Comparison of ENCODE assay signal across 14 mouse cellular contexts in the genomic region with DNA sequence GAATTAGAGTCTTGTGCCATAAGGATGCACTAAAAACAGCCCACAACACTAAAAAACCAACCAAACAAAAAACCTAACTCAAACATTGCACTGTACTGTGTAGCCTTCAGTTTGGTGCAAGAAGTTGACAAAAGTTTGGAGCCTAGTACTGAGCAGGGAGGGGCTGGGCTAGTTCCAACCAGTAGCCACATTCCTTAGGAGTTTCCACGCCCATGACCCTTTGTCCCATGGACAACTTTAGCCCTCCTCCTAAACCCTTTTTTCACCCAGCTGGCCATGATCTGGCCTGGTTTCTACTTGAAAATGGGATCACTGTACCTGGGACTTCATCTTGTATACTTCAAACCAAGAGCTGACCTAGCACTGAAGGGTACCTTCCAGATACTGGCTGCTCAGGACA. TPM values are rescaled to one million over a fixed set of nuclear protein-coding genes. Genes with fewer than 3 reads are reported as not detected.
DNase-seq lines count a peak whose midpoint lies in the region; ATAC-seq and TF ChIP-seq lines count a peak whose summit lies in the region.
"Had no signal": no experiment of that assay in that cellular context is flagged by ENCODE, and none has a peak within 500 bp of the region (broad histone marks: within the 10 kb centered on the region; RNA-seq: fewer than 3 reads in every experiment).

No protein-coding gene starts in this region.

- H3K4me2 ChIP-seq in forebrain, embryonic 15.5 days (replicated peaks) = no peak overlapping the region
- H3K4me2 ChIP-seq: embryonic facial prominence, embryonic 12.5 days; midbrain, embryonic 11.5 days; neural tube, embryonic 15.5 days had no signal

- H3K27me3 ChIP-seq in forebrain, embryonic 10.5 days (ENCODE audit: poor library complexity, severe bottlenecking) = no peaks in the 10 kb centered on the region
- H3K27me3 ChIP-seq in forebrain, embryonic 15.5 days = no peaks in the 10 kb centered on the region
- H3K27me3 ChIP-seq in kidney, adult 2 months (replicated peaks; ENCODE audit: control insufficient read depth, insufficient read depth, low read length) = no peaks in the 10 kb centered on the region
- H3K27me3 ChIP-seq: embryonic facial prominence, embryonic 12.5 days; neural tube, embryonic 15.5 days had no signal

- peaks cover 41% of the 10 kb centered on the region for H3K36me3 ChIP-seq in forebrain, embryonic 10.5 days (replicated peaks)
- H3K36me3 ChIP-seq in forebrain, embryonic 15.5 days = no peaks in the 10 kb centered on the region
- H3K36me3 ChIP-seq in kidney, adult 2 months (ENCODE audit: control insufficient read depth, insufficient read depth, low read length) = no peaks in the 10 kb centered on the region
- H3K36me3 ChIP-seq: embryonic facial prominence, embryonic 12.5 days had no signal

- ATAC-seq in forebrain, embryonic 15.5 days (replicated peaks) = no peak

- H3K27ac ChIP-seq in forebrain, embryonic 10.5 days = 0 out of 2 replicates have a peak overlapping the region, but pooled peaks have one; percentile 3
- H3K27ac ChIP-seq in forebrain, embryonic 15.5 days (replicated peaks) = no peak overlapping the region
- peak overlapping the region; percentile 54 for H3K27ac ChIP-seq in kidney, adult 2 months (ENCODE audit: insufficient read depth, low read depth, low read length)
- H3K27ac ChIP-seq: embryonic facial prominence, embryonic 12.5 days; neural tube, embryonic 15.5 days had no signal

- no peak overlapping the region for H3K4me3 ChIP-seq in forebrain, embryonic 10.5 days
- no peak overlapping the region for H3K4me3 ChIP-seq in forebrain, embryonic 15.5 days
- H3K4me3 ChIP-seq in kidney, adult 2 months (ENCODE audit: insufficient read depth, low read depth, low read length) = no peak overlapping the region
- H3K4me3 ChIP-seq: embryonic facial prominence, embryonic 12.5 days; neural tube, embryonic 15.5 days had no signal

- H3K9ac ChIP-seq in forebrain, embryonic 15.5 days (replicated peaks) = no peak overlapping the region
- H3K9ac ChIP-seq: embryonic facial prominence, embryonic 12.5 days; neural tube, embryonic 15.5 days had no signal

- TF ChIP-seq POLR2A in kidney, adult 2 months (IDR thresholded peaks at IDR 0.05; ENCODE audit: low read depth, low read length) = no peak

- TF ChIP-seq CTCF in kidney, adult 2 months (conservative IDR thresholded peaks at IDR 0.05; ENCODE audit: insufficient read depth, insufficient read length, low read depth, low read length) = no peak

- H3K9me3 ChIP-seq in forebrain, embryonic 10.5 days = no peaks in the 10 kb centered on the region
- no peaks in the 10 kb centered on the region for H3K9me3 ChIP-seq in forebrain, embryonic 15.5 days
- H3K9me3 ChIP-seq: embryonic facial prominence, embryonic 12.5 days; neural tube, embryonic 15.5 days had no signal

- no peak for DNase-seq in forebrain, embryonic 10.5 days (ENCODE audit: extremely low spot score, low spot score)
- peak; percentile 12 for DNase-seq in Muller cell, postnatal 12 days (ENCODE audit: inconsistent ontology term)
- DNase-seq in kidney, adult 2 months = peak; percentile 79
- DNase-seq in lung, postnatal 10 days = peak; percentile 38
- DNase-seq in cerebellum, postnatal 14 days = no peak
- DNase-seq in frontal cortex, postnatal 10 days (ENCODE audit: low spot score in 2 of 2) = no peak
- DNase-seq in gastrocnemius, postnatal 25 days = no peak
- DNase-seq: heart, postnatal 14 days; left cerebral cortex, postnatal 4 days; spleen, adult 18-20 months had no signal

- peaks cover 21% of the 10 kb centered on the region for H3K4me1 ChIP-seq in forebrain, embryonic 10.5 days
- no peaks in the 10 kb centered on the region for H3K4me1 ChIP-seq in forebrain, embryonic 15.5 days
- H3K4me1 ChIP-seq in kidney, adult 2 months (ENCODE audit: control insufficient read depth, insufficient read depth, low read length) = peaks cover 31% of the 10 kb centered on the region
- H3K4me1 ChIP-seq: embryonic facial prominence, embryonic 12.5 days; neural tube, embryonic 15.5 days had no signal

- WGBS in forebrain, embryonic 10.5 days = 65% methylated on average over 1 of the region's 1 CpGs
- WGBS in forebrain, embryonic 15.5 days = 70% methylated on average over 1 of the region's 1 CpGs
- 30% methylated on average over 1 of the region's 1 CpGs for WGBS in kidney, adult 2 months

RNA-seq across cellular contexts. Expression of a gene that starts 26.8 kb away (rescaled TPM):
- polyA plus RNA-seq in forebrain, embryonic 10.5 days (2016; fragmentation: Nextera tagmentation; extraction: Ambion mirVana) = 134 and 144 TPM in 2 replicates
- polyA plus RNA-seq in forebrain, embryonic 15.5 days (2015; fragmentation: Nextera tagmentation; extraction: Ambion mirVana) = 78.3 and 80.6 TPM in 2 replicates
- 936 and 1,244 TPM in 2 replicates for polyA plus RNA-seq in kidney, adult 2 months (2012; rRNA removed)
- 10 to 100 TPM; 11.1 to 59.9 TPM for total RNA-seq in gastrocnemius, postnatal 25 days (2021)

RNA-seq across cellular contexts. Expression of a gene that starts 54.9 kb away (rescaled TPM):
- 110 and 111 TPM in 2 replicates for polyA plus RNA-seq in forebrain, embryonic 10.5 days (2016; fragmentation: Nextera tagmentation; extraction: Ambion mirVana)
- polyA plus RNA-seq in forebrain, embryonic 15.5 days (2015; fragmentation: Nextera tagmentation; extraction: Ambion mirVana) = 50.0 and 50.1 TPM in 2 replicates
- polyA plus RNA-seq in kidney, adult 2 months (2012; rRNA removed) = 42.3 and 42.6 TPM in 2 replicates
- total RNA-seq in gastrocnemius, postnatal 25 days (2021) = 10 to 100 TPM; 32.6 to 36.2 TPM

Comparison
In these comparisons a context has a peak if more than half of its experiments do, and no peak if none do; other contexts are left out.
1. DNase-seq: peak in Muller cell, postnatal 12 days (single experiment), kidney, adult 2 months (single experiment) and lung, postnatal 10 days (single experiment); none in forebrain, embryonic 10.5 days (single experiment), cerebellum, postnatal 14 days (0 of 2), frontal cortex, postnatal 10 days (0 of 2) and gastrocnemius, postnatal 25 days (single experiment).